Mouse (Mus musculus) heart, postnatal 10 days (tissue): Measurements from ENCODE around the gene Gm10135. TPM values are rescaled to one million over a fixed set of nuclear protein-coding genes. Genes with fewer than 3 reads are reported as not detected.
"Not testable (repeated sequence)": the region's sequence is repeated elsewhere in the genome, so short reads cannot be mapped to it uniquely, and the experiment has no call there.

Experiments
- DNase-seq, 2 experiments: peaks; one replicate each; pipeline ENCODE4 v3.0.0; 2021
- intact Hi-C: fragments of 180-260 bp; cut with DNase I; formaldehyde crosslinking; loops from one replicate; pipeline ENCODE4 v1.15.1; 2025
- total RNA-seq, 2 experiments: library from RNA; stranded (reverse); gene quantifications; 2 replicates each; pipeline ENCODE4 v1.2.3; 2021

The Gm10135 gene
- total RNA-seq = not detected

DNA sequence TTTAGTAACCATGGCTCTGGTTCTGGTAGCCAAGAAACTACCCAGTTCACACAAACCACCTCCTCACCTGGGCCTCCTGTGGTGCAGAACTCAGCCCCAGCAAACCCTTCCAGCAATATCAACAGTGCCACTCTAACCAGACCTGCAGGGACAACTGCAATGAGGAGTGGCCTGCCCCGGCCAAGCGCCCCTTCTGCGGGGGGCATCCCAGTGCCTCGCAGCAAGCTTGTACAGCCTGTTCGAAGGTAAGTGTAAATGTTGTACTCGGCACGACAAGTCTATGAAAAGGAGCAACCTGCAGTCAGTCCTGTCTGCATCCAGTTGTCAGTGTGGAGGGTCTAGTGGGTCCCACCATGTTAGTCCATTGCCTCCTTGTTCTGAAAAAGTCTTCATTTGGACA, at the start of gene Gm10135:
Gm10135 (minus strand) TSS at position 101 of the 400 bp plus-strand sequence.
- no peak for DNase-seq
- intact Hi-C loops = no loop called here

- DNase-seq = no peak
- intact Hi-C loops = no loop called here
Measured at GRCm38 (mm10) chr5:73023801-73024200, 49.3 kb upstream of the Gm10135 start.

DNA sequence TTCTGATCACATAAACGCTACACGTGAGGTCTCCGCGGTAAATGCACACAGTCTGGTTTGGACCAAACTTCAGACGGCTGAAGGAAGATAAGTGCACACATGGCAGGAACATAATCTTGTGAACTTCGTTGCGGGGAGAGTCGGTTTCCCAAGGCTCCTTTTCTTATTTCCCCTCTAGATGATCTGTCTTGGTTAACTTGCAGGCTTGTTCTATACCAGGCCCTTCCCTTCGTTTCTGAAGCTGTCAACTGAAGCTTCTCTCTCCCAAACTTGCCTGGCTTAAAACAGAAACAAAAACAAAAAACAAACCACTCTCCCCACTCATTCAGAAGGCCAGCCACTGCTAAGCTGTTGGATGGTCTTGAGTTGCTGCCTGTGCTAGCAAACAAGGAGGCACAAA, 40.2 kb upstream of the Gm10135 start:
- intact Hi-C loops = loop anchor here (5.0 kb wide), 1 partner anchor 432 kb away; the partner anchor contains the start of gene Zar1
- DNase-seq = no peak

GRCm38 (mm10) chr5:73013611-73014287, 39.2 kb upstream of the Gm10135 start:
- DNase-seq, intact Hi-C loops: not testable (repeated sequence)

GRCm38 (mm10) chr5:73012884-73013610, 38.5 kb upstream of the Gm10135 start:
- DNase-seq, intact Hi-C loops: not testable (repeated sequence)

DNA sequence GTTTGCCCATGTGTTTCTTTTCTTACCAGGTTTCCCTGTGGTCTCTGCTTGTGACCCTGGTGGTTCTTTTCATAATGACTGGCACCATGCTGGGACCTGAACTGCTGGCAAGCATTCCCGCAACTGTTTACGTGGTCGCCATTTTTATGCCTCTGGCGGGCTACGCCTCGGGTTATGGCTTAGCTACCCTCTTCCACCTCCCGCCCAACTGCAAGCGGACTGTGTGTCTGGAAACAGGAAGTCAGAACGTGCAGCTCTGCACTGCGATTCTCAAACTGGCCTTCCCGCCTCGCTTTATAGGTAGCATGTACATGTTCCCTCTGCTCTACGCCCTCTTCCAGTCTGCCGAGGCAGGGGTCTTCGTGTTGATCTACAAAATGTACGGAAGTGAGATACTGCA, 37.3 kb upstream of the Gm10135 start:
- DNase-seq, intact Hi-C loops: not testable (repeated sequence)

DNA sequence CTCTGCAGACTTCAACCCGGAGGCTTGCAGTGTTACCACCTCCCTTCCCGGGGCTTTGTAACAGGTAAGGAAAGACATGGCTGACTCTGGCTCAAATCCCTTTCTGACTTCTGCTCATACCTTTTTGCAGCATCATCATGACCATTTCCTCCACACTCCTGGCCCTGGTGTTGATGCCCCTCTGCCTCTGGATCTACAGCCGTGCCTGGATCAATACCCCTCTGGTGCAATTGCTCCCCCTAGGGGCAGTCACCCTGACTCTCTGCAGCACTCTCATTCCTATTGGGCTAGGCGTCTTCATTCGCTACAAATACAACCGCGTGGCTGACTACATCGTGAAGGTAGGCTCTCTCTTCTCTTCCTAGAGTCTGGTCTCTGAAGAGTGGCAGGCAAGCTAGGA, 33.7 kb upstream of the Gm10135 start:
- not testable (repeated sequence) for DNase-seq
- intact Hi-C loops = loop anchor here (5.0 kb wide), 1 partner anchor 421 kb away; the partner anchor contains the start of gene Gm5868

DNA sequence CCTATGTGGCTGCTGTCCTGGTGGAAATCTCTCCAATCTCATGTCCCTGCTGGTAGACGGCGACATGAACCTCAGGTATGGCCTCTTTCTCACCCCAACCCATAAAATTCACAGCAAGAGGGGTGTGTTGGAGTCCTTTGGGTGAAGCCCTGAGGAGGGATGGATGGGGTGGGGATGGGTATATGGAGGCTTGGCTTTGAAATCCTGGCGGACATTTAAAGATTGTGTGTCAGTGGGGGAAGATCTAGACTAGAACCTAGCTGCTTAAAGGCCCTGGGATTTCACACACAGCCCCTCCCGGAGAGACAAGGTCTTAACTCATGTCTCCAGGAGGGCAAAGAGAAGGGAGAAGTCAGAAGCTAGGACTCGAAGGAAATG, 33.1 kb upstream of the Gm10135 start:
- no peak for DNase-seq
- intact Hi-C loops = loop anchor here (5.0 kb wide), 1 partner anchor 420 kb away; the partner anchor contains the start of gene Gm5868

GRCm38 (mm10) chr5:73006784-73007581, 32.5 kb upstream of the Gm10135 start, which contains the start of gene Slc10a4:
Gene Slc10a4 (plus strand): TSS chr5:73006883.
- intact Hi-C loops = loop anchor here (5.0 kb wide), 1 partner anchor 420 kb away; the partner anchor contains the start of gene Gm5868
- DNase-seq = peak; percentile 26 to 29

- intact Hi-C loops = no loop called here
- DNase-seq = no peak
Measured at GRCm38 (mm10) chr5:73004046-73004445, 29.5 kb upstream of the Gm10135 start.

- DNase-seq, intact Hi-C loops: not testable (repeated sequence)
Measured at GRCm38 (mm10) chr5:72998546-72998945, 24.0 kb upstream of the Gm10135 start.

DNA sequence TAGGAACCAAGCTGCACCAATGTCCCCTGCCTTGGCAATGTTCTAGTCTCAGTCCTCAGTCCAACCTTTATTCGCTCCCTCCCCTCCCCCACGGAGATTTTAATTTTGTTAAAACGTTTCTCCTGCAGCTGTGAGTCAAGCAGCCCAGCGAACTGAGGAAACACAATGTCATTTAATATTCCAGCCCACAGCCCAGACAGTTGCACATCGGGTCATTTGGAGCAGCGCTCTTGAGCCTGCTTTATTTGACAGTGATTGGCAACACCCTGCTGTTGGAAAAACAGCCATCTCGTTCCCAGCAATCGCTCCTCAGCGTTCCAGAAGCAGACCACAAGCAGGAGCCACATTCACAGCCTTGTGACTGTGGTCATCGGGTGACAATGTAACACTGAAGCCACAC, 20.9 kb upstream of the Gm10135 start:
- intact Hi-C loops = no loop called here

DNA sequence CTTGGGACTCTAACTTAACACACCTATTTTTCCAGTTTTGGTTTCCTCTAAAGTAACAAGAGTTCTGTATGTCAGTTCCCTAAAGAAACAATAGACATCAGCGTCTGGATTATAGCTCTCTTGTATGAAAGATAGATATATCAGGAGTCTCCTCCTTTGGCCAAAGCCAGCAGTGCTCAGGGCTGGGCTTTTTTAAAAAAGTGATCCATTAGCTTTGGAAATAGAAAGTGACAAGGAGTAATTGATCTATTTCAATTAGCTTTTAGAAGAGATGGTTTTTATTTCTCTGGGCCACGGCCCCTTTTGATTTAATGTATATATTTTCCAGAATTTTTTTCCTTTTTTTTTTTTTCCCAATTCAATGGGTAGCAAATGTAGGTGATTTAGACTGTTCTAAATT, 20.4 kb upstream of the Gm10135 start:
- intact Hi-C loops = no loop called here
- DNase-seq = no peak

More for the DNA sequence above, 20.9 kb upstream of the Gm10135 start:
- DNase-seq = no peak

DNA sequence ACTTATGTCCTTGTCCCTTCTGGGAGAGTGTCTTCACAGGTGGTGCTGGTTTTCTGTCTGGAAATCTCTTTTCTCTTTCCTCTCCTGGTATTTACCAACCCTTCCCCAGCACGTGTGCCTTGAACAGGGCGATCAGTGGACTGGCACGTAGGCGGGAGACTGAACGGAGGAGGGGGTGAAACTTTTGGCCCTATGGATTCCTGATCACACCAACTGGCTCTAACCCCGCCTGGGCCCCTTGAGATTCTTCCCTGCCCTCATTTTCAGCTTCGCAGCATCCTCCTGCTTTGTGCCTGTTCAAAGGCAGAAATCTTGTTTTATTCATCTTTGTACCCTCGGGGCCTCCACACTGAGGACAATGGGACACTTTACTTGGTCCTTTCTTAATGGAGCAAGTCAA, 19.9 kb upstream of the Gm10135 start:
- DNase-seq = no peak
- intact Hi-C loops = no loop called here

DNA sequence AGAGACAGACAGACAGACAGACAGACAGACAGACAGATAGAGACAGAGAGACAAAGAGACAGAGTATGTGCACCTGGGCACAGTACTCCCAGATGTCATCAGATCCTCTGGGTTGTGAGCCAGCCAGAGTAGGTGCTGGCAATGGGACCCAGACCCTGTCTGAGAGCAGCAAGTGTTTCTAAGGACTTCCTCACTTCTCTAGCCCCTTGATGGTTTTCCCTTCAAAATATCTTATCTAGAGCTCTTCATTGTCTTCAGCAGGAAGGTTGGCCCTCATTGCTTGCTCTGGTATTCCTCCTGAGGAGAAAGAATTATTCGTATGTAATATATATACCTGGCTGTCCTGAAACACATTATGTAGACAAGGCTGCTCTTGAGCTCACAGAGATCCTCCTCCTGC, 18.0 kb upstream of the Gm10135 start:
- no peak for DNase-seq

DNA sequence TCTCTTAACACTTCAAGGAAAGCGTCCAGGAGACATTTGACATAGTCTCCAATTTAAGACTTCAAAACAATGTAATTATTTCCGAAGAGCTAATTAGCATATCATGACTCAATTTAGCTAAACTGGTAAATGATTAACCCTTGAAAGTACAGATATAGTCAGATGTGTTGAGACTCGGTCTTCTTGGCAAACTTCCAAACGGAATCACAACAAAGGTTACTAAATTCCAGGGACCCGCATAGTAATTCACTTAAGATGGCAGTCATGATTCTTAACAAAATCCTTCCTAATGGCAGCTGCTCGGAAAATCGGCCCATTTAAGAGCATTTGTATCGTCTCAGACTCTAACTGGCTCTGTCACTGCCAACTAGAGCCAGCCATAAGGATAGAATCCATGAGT, 15.3 kb upstream of the Gm10135 start:
- intact Hi-C loops = loop anchor here (10.0 kb wide), 1 partner anchor 315 kb away; no protein-coding TSS in a partner anchor
- no peak for DNase-seq

More for the DNA sequence above, 18.0 kb upstream of the Gm10135 start:
- intact Hi-C loops = no loop called here

DNA sequence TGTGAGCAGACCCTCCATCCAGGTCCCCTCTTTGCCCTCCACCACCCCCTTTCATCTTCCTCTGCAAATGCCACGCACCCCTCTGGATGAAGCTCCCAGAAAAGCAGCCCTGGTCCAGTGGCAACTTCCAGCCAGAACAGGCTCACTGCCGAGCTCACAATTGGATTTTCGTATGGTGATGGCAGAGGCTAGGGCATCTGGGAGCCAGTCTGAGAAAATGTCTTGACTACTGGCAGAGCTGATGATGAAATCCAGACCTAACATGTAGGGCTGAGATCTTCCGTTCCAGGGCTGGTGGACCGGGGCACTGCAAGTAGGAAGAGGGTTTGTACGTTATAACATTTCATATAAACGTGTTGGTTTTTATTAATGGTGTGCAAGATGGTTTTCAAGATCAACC, 13.3 kb upstream of the Gm10135 start:
- intact Hi-C loops = loop anchor here (10.0 kb wide), 1 partner anchor 317 kb away; no protein-coding TSS in a partner anchor
- no peak for DNase-seq

DNA sequence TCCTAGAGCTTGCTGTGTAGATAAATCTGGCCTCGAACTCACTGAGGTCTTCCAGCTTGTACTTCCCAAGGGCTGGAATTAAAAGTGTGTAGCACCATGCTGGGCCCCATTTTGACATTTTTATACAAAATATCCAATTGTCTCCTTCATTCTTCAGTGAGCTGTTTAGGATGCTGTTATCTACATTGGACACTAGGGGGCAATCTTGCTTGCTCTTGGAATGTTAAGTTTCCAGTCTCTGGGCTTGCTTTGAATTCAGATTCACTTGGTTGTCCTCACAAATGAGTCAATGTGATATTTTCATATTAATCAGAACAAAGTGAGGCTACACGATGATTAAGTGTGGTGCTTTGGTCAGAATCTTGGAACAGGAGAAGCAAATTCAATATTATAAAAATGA, 9.6 kb upstream of the Gm10135 start:
- intact Hi-C loops = loop anchor here (1.0 to 10.0 kb wide), 4 partner anchors 68 to 398 kb away; no protein-coding TSS in a partner anchor
- DNase-seq = peak; percentile 38 to 51

- intact Hi-C loops = no loop called here
- DNase-seq = no peak
Measured at GRCm38 (mm10) chr5:72976539-72976938, 2.0 kb upstream of the Gm10135 start.

DNA sequence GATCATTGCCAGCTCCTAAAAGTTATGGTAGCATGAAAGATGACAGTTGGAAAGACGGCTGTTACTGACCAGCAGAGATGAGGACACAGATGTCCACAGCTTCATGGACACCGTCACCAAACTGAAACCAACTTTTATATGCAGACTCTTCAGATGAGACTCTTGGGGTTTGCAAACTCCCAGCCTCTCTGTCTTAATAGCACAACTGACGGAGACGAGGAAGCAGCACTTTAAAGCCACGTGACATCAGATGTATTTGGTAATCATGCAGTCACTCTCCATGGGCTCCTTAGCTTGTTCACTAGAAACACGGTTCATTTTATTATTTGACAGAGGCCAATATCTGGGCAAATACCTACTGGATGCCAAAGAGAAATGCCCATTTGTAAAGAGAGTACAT, 1.5 kb upstream of the Gm10135 start:
- DNase-seq = no peak
- intact Hi-C loops = no loop called here

DNA sequence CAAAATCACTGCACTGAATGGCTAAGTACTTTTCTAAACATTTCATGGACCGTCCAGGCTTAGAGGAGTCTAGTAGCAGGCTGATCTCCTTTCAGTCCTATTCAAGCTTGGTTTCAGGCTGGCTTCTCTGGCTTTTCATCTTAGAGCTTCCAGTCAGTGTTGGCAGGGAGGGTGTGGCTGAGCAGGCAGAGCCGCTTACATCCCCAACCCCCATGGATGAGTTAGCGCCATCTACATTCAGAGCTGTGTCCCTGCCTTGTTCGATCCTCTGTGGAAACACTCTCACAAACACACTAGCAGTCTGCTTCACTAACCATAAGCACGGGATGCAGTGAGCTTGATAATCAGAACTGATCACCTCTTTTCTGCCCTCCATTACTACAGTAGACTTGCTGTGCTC, 1.6 kb downstream of the Gm10135 start:
- no peak for DNase-seq
- intact Hi-C loops = no loop called here
